Mouse (Mus musculus): ENCODE measurements around the gene Ift81.
A peak's percentile ranks its signal among the peaks of the same experiment; 100 is the strongest.

Gene Ift81

GRCm38 (mm10) chr5:122516029-122516730 lies 98.1 kb downstream of the Ift81 start:
- no peak for DNase-seq (ENCODE audit: low spot score)

- no peak for DNase-seq (ENCODE audit: low spot score)
Observed at GRCm38 (mm10) chr5:122514127-122514521, 100.2 kb downstream of the Ift81 start.

GRCm38 (mm10) chr5:122513421-122514126 lies 100.7 kb downstream of the Ift81 start:
- DNase-seq (ENCODE audit: low spot score), result no peak

- no peak for DNase-seq (ENCODE audit: low spot score)
Observed at GRCm38 (mm10) chr5:122512011-122512410, 102.3 kb downstream of the Ift81 start.

- DNase-seq (ENCODE audit: low spot score), result no peak
Observed at GRCm38 (mm10) chr5:122511405-122511804, 102.9 kb downstream of the Ift81 start.

- DNase-seq (ENCODE audit: low spot score), result no peak
Observed at GRCm38 (mm10) chr5:122510651-122511157, 103.6 kb downstream of the Ift81 start.

- DNase-seq (ENCODE audit: low spot score), result no peak
Observed at GRCm38 (mm10) chr5:122509608-122510007, 104.7 kb downstream of the Ift81 start.

- no peak for DNase-seq (ENCODE audit: low spot score)
Observed at GRCm38 (mm10) chr5:122508861-122509306, 105.4 kb downstream of the Ift81 start.

GRCm38 (mm10) chr5:122507396-122507795 lies 106.9 kb downstream of the Ift81 start:
- DNase-seq (ENCODE audit: low spot score), result no peak

- no peak for DNase-seq (ENCODE audit: low spot score)
Observed at GRCm38 (mm10) chr5:122506462-122506861, 107.9 kb downstream of the Ift81 start.

GRCm38 (mm10) chr5:122505554-122505953 lies 108.8 kb downstream of the Ift81 start:
- DNase-seq (ENCODE audit: low spot score), result no peak

- no peak for DNase-seq (ENCODE audit: low spot score)
Observed at GRCm38 (mm10) chr5:122503760-122504119, 110.6 kb downstream of the Ift81 start.

- no peak for DNase-seq (ENCODE audit: low spot score)
Observed at GRCm38 (mm10) chr5:122503015-122503759, 111.1 kb downstream of the Ift81 start.

- peak; percentile 93 for DNase-seq (ENCODE audit: low spot score)
Observed at GRCm38 (mm10) chr5:122502077-122502941, 112.0 kb downstream of the Ift81 start, which contains the start of gene Atp2a2. Gene Atp2a2, minus strand, starts transcription at chr5:122502225.

- DNase-seq (ENCODE audit: low spot score), result peak; percentile 56
Observed at GRCm38 (mm10) chr5:122501101-122502076, 112.9 kb downstream of the Ift81 start.

GRCm38 (mm10) chr5:122500563-122500962 lies 113.8 kb downstream of the Ift81 start:
- no peak for DNase-seq (ENCODE audit: low spot score)

Data from urinary bladder, postnatal 25 days (tissue).